Mouse (Mus musculus) forebrain, embryonic 15.5 days (tissue): Measurements from ENCODE around the gene Snx30. TPM values are rescaled to one million over a fixed set of nuclear protein-coding genes. Genes with fewer than 3 reads are reported as not detected.
A peak's percentile ranks its signal among the peaks of the same experiment; 100 is the strongest.

Experiments
- ATAC-seq: fragments of 200-750 bp; cut with Nextera tagmentation; replicated peaks from 2 replicates; pipeline ENCODE4 v1.8.0; 2017; ENCODE audit warnings: mild to moderate bottlenecking, moderate TSS enrichment, moderate library complexity
- H3K27ac ChIP-seq: fragments of 300-500 bp; sonication (generic); replicated peaks from 2 replicates; pipeline ENCODE4 v1.5.1; 2015; ENCODE audit warnings: mild to moderate bottlenecking, inconsistent platforms
- H3K27me3 ChIP-seq: fragments of 300-500 bp; sonication (generic); 2 replicates; pipeline ENCODE4 v1.6.1; 2015; ENCODE audit warnings: inconsistent platforms
- H3K36me3 ChIP-seq: fragments of 300-500 bp; sonication (generic); 2 replicates; pipeline ENCODE4 v1.6.1; 2015; ENCODE audit warnings: mild to moderate bottlenecking, inconsistent platforms
- H3K4me1 ChIP-seq: fragments of 300-500 bp; sonication (generic); 2 replicates; pipeline ENCODE4 v1.6.1; 2015; ENCODE audit warnings: inconsistent platforms
- H3K4me2 ChIP-seq: fragments of 300-500 bp; sonication (generic); replicated peaks from 2 replicates; pipeline ENCODE4 v1.6.1; 2015; ENCODE audit warnings: mild to moderate bottlenecking, inconsistent platforms
- H3K4me3 ChIP-seq: fragments of 300-500 bp; sonication (generic); 2 replicates; pipeline ENCODE4 v1.5.1; 2015; ENCODE audit warnings: mild to moderate bottlenecking, inconsistent platforms
- H3K9ac ChIP-seq: fragments of 300-500 bp; sonication (generic); replicated peaks from 2 replicates; pipeline ENCODE4 v1.6.1; 2015; ENCODE audit warnings: mild to moderate bottlenecking, inconsistent platforms
- H3K9me3 ChIP-seq: fragments of 300-500 bp; sonication (generic); 2 replicates; pipeline ENCODE4 v1.6.1; 2016; ENCODE audit warnings: inconsistent platforms
- WGBS: fragments of 180-500 bp; shearing (Covaris S2); methylation state at CpG from one replicate; pipeline ENCODE4 v1.1.7; 2015; ENCODE audit warnings: mixed read lengths; 5-methylcytosine and 5-hydroxymethylcytosine counted together
- polyA plus RNA-seq: library from polyadenylated mRNA; unstranded; fragments of >200 nt; fragmentation: Nextera tagmentation; extraction: Ambion mirVana; gene quantifications from 2 replicates; pipeline ENCODE4 v1.2.1, GENCODE M21; 2015

Gene Snx30
- 10.7 and 13.0 TPM in 2 replicates for polyA plus RNA-seq

- Histone ChIP-seq H3K36me3 (no peaks in the 10 kb centered on the region), H3K4me1 (peaks cover 20% of the 10 kb centered on the region), H3K9ac (peak within 1 kb of the TSS; percentile 76), H3K4me2 (peak within 1 kb of the TSS; percentile 97), H3K4me3 (peak within 1 kb of the TSS; percentile 84), H3K9me3 (no peaks in the 10 kb centered on the region), H3K27me3 (no peaks in the 10 kb centered on the region), H3K27ac (peak within 1 kb of the TSS; percentile 78)
- 1% methylated on average over 44 of the region's 45 CpGs for WGBS
- peak; percentile 94 for ATAC-seq
These were observed at the start of gene Snx30 for GRCm38 (mm10) chr4:59805181-59805967. TSS of gene Snx30 (plus strand) at chr4:59805840.

GRCm38 (mm10) chr4:59756332-59757082 lies 49.1 kb upstream of the Snx30 start:
- ATAC-seq, result peak; percentile 59
- 66% methylated on average over 9 of the region's 9 CpGs for WGBS
- Histone ChIP-seq H3K4me1 (peaks cover 5% of the 10 kb centered on the region; the same call in 1 of the 2 replicates), H3K9ac (no peak overlapping the region), H3K36me3 (peaks cover 3% of the 10 kb centered on the region; the same call in 1 of the 2 replicates), H3K4me3 (no peak overlapping the region), H3K9me3 (no peaks in the 10 kb centered on the region), H3K27ac (no peak overlapping the region), H3K4me2 (no peak overlapping the region), H3K27me3 (no peaks in the 10 kb centered on the region)

- Histone ChIP-seq H3K36me3 (no peaks in the 10 kb centered on the region), H3K4me2 (no peak overlapping the region), H3K27ac (no peak overlapping the region), H3K4me1 (peaks cover 5% of the 10 kb centered on the region; the same call in 1 of the 2 replicates), H3K27me3 (no peaks in the 10 kb centered on the region), H3K9me3 (no peaks in the 10 kb centered on the region), H3K9ac (no peak overlapping the region), H3K4me3 (no peak overlapping the region)
- no peak for ATAC-seq
- 79% methylated on average over 12 of the region's 12 CpGs for WGBS
These were observed 47.9 kb upstream of the Snx30 start for GRCm38 (mm10) chr4:59757452-59758435.

- 82% methylated on average over 4 of the region's 4 CpGs for WGBS
- H3K4me3 ChIP-seq, result no peak overlapping the region
- peaks cover 8% of the 10 kb centered on the region for H3K4me1 ChIP-seq
- no peak for ATAC-seq
- no peaks in the 10 kb centered on the region for H3K27me3 ChIP-seq
- no peaks in the 10 kb centered on the region for H3K36me3 ChIP-seq
- H3K4me2 ChIP-seq, result no peak overlapping the region
- no peak overlapping the region for H3K9ac ChIP-seq
- H3K9me3 ChIP-seq, result no peaks in the 10 kb centered on the region
- no peak overlapping the region for H3K27ac ChIP-seq
These were observed 45.6 kb upstream of the Snx30 start for GRCm38 (mm10) chr4:59760016-59760415.

GRCm38 (mm10) chr4:59760636-59761364 lies 44.8 kb upstream of the Snx30 start:
- Histone ChIP-seq H3K9ac (no peak overlapping the region), H3K4me3 (no peak overlapping the region), H3K4me2 (no peak overlapping the region), H3K27me3 (no peaks in the 10 kb centered on the region), H3K27ac (no peak overlapping the region), H3K9me3 (no peaks in the 10 kb centered on the region), H3K4me1 (peaks cover 16% of the 10 kb centered on the region), H3K36me3 (no peaks in the 10 kb centered on the region)
- WGBS, result 62% methylated on average over 10 of the region's 10 CpGs
- ATAC-seq, result no peak

GRCm38 (mm10) chr4:59761365-59761729 lies 44.3 kb upstream of the Snx30 start:
- 89% methylated on average over 4 of the region's 4 CpGs for WGBS
- no peak for ATAC-seq
- H3K27ac ChIP-seq, result no peak overlapping the region

GRCm38 (mm10) chr4:59764950-59765349 lies 40.7 kb upstream of the Snx30 start:
- 0 out of 2 replicates have a peak, but pooled peaks have one; percentile 17 for ATAC-seq
- Histone ChIP-seq H3K4me3 (no peak overlapping the region), H3K9ac (no peak overlapping the region), H3K27me3 (no peaks in the 10 kb centered on the region), H3K27ac (peak overlapping the region; percentile 74), H3K9me3 (no peaks in the 10 kb centered on the region), H3K4me2 (no peak overlapping the region), H3K36me3 (peaks cover 2% of the 10 kb centered on the region; the same call in 1 of the 2 replicates), H3K4me1 (peaks cover 12% of the 10 kb centered on the region)
- 84% methylated on average over 7 of the region's 7 CpGs for WGBS

More at GRCm38 (mm10) chr4:59761365-59761729, 44.3 kb upstream of the Snx30 start:
- H3K9me3 ChIP-seq, result no peaks in the 10 kb centered on the region
- H3K36me3 ChIP-seq, result no peaks in the 10 kb centered on the region
- no peak overlapping the region for H3K9ac ChIP-seq
- no peaks in the 10 kb centered on the region for H3K27me3 ChIP-seq
- no peak overlapping the region for H3K4me3 ChIP-seq
- H3K4me1 ChIP-seq, result peaks cover 15% of the 10 kb centered on the region
- no peak overlapping the region for H3K4me2 ChIP-seq

GRCm38 (mm10) chr4:59765385-59766005 lies 40.1 kb upstream of the Snx30 start:
- H3K27ac ChIP-seq, result peak overlapping the region; percentile 74
- H3K27me3 ChIP-seq, result no peaks in the 10 kb centered on the region
- 18% methylated on average over 7 of the region's 7 CpGs for WGBS
- H3K9ac ChIP-seq, result no peak overlapping the region
- peak; percentile 66 for ATAC-seq
- H3K36me3 ChIP-seq, result peaks cover 7% of the 10 kb centered on the region; the same call in 1 of the 2 replicates
- no peaks in the 10 kb centered on the region for H3K9me3 ChIP-seq
- peaks cover 12% of the 10 kb centered on the region for H3K4me1 ChIP-seq
- no peak overlapping the region for H3K4me3 ChIP-seq
- H3K4me2 ChIP-seq, result no peak overlapping the region

GRCm38 (mm10) chr4:59767717-59768116 lies 37.9 kb upstream of the Snx30 start:
- WGBS, result 95% methylated on average over 2 of the region's 2 CpGs

GRCm38 (mm10) chr4:59772171-59772879 lies 33.3 kb upstream of the Snx30 start:
- no peak for ATAC-seq

More at GRCm38 (mm10) chr4:59767717-59768116, 37.9 kb upstream of the Snx30 start:
- Histone ChIP-seq H3K9me3 (no peaks in the 10 kb centered on the region), H3K4me2 (no peak overlapping the region), H3K4me3 (no peak overlapping the region), H3K4me1 (peaks cover 12% of the 10 kb centered on the region), H3K27ac (no peak overlapping the region), H3K36me3 (peaks cover 24% of the 10 kb centered on the region), H3K9ac (no peak overlapping the region), H3K27me3 (no peaks in the 10 kb centered on the region)
- no peak for ATAC-seq

More at GRCm38 (mm10) chr4:59772171-59772879, 33.3 kb upstream of the Snx30 start:
- H3K27ac ChIP-seq, result no peak overlapping the region
- no peak overlapping the region for H3K9ac ChIP-seq
- no peaks in the 10 kb centered on the region for H3K9me3 ChIP-seq
- H3K4me2 ChIP-seq, result no peak overlapping the region
- 44% methylated on average over 17 of the region's 17 CpGs for WGBS
- peaks cover 42% of the 10 kb centered on the region for H3K36me3 ChIP-seq
- no peaks in the 10 kb centered on the region for H3K27me3 ChIP-seq
- H3K4me1 ChIP-seq, result no peaks in the 10 kb centered on the region
- H3K4me3 ChIP-seq, result no peak overlapping the region
